Mouse (Mus musculus): ENCODE measurements at regions not wholly inside any gene's neighbourhood (a gene's known extent, or its start where the extent isn't known, plus 50 kb on each side); places are given as distances from the start of the nearest gene placed in this dataset.
A peak's percentile ranks its signal among the peaks of the same experiment; 100 is the strongest.

DNA sequence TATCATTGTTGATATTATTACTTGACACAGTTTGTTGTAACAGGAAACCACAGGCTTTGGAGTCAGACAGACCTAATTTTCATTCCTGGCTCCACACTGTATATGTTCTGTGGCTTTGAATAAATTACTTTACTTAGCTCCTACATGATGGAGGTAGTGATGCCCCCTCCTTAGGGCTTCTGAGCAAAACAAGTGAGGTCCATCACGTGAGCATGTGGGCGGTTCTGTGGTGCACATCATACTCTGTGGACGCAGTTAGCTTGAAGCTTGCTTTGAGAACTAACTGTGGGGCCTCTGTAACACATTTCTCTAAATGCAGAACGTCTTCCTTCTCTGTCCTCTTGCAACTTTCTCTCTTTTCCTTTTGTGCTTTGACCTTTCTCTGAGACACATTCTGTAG is 251.4 kb downstream of the Ccdc91 start:
- Histone ChIP-seq H3K27ac (peak overlapping the region; percentile 44), H3K36me3 (no peaks in the 10 kb centered on the region)
- ATAC-seq (ENCODE audit: insufficient number of reproducible peaks, insufficient read depth, low FRiP score, low TSS enrichment, low read depth): no peak

DNA sequence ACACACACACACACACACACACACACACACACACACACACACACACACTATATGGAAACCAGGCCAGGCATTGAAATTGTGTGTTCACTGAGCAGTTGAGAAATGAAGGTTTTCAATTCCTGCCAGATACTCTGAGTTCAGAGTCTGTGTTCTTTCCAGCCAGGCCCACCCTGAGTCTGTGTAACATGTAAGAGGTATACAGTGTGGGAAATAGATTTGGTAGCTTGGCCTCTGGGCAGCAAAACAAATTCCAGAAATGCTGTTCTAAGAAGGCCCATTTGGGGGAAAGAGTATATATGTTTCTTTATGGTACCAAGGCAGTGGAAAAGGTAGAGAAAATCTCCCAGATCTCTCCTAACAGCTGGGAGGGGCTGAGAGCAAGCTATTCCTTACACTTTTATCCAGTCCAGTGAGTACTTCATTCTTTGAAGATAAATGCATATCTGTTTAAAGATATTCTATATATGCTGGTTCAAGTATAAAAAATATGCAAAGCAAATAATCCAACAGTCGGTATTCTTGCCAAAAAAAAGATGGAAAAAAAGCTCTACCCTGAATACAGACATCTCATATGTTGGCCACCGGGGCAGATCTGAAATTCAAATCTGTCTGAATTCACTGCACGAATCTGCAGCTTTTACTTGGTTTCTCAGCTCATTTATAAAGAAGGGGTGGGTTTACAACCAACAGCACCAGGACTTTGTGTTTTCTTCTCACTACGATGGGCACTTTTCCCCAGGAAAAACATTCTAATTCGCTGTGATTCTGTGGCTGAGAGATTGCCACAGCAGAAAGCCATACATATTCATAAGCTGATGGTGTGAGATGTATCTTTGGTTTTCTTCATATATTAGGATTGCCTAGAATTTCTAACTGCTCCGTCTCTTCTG is 252.3 kb downstream of the Ccdc91 start:
- Histone ChIP-seq H3K4me3 (no peak overlapping the region), H3K9ac (no peak overlapping the region), H3K27ac (peak overlapping the region; percentile 44), H3K4me1 (peaks cover 11% of the 10 kb centered on the region; the same call in 1 of the 2 replicates), H3K27me3 (no peaks in the 10 kb centered on the region), H3K9me3 (no peaks in the 10 kb centered on the region), H3K4me2 (no peak overlapping the region), H3K36me3 (no peaks in the 10 kb centered on the region)
- ATAC-seq (ENCODE audit: insufficient number of reproducible peaks, insufficient read depth, low FRiP score, low TSS enrichment, low read depth): peak; percentile 43; the same call in 1 of the 2 replicates
- WGBS: 57% methylated on average over 6 of the region's 6 CpGs

More for the DNA sequence above, 251.4 kb downstream of the Ccdc91 start:
- Histone ChIP-seq H3K4me2 (no peak overlapping the region), H3K9ac (no peak overlapping the region), H3K9me3 (no peaks in the 10 kb centered on the region), H3K4me3 (no peak overlapping the region), H3K4me1 (peaks cover 11% of the 10 kb centered on the region; the same call in 1 of the 2 replicates), H3K27me3 (no peaks in the 10 kb centered on the region)
- WGBS: 72% methylated on average over 4 of the region's 4 CpGs

DNA sequence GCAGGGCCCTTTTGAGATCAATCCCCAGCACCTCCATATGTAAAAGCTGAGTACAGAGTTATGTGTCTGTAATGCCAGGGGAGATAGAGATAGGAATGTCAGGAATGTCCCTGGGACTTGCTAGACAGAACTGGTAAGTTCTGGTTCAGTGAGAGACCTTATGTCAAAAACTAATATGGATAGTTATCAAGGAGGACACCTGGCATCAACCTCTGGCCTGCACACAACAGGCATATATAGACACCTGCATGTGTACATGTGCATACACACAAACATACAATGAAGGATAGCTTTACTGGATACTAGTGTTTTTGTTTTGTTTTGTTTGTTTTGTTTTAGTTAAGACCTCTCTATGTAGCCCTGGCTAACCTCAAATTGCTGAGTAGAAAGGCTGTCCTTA is 254.1 kb downstream of the Ccdc91 start:
- H3K36me3 ChIP-seq: no peaks in the 10 kb centered on the region
- H3K27me3 ChIP-seq: no peaks in the 10 kb centered on the region
- no peak for ATAC-seq (ENCODE audit: insufficient number of reproducible peaks, insufficient read depth, low FRiP score, low TSS enrichment, low read depth)
- H3K4me1 ChIP-seq: peaks cover 11% of the 10 kb centered on the region; the same call in 1 of the 2 replicates
- H3K4me2 ChIP-seq: no peak overlapping the region
- H3K9ac ChIP-seq: no peak overlapping the region
- H3K27ac ChIP-seq: no peak overlapping the region
- no peaks in the 10 kb centered on the region for H3K9me3 ChIP-seq
- no peak overlapping the region for H3K4me3 ChIP-seq

DNA sequence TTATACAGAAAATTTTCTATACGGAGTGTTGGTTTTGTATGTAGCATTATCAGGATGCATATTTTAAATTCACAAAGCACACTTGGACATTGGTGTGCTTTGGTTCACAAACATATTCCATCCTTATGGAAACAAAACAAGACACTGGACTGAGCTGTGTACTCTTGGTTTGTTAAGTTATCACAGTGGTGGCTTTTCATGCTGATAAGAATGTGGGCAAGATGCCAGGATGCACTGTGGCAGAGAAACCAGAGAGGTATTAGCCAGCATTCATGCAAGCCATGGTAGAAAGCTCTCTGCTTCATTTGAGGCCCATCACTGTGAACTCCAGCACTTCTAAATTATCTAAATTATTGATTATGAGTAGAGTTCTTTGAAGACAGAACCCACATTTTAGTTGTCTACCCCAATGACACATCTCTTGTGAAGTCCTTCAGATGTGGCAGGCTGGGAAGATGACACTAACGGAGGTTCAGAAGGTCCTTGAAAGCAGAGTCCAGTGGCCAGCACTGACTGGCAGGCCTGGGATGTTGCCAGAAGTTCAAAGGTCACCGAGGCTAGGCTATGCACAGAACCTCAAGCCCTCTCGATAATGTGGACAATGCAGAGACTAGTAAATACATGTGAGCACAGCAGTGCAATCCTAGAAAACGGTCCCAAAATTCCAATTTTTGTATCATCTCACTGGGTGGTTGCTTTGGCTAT is 263.1 kb downstream of the Ccdc91 start:
- Histone ChIP-seq H3K36me3 (no peaks in the 10 kb centered on the region), H3K27ac (no peak overlapping the region), H3K9ac (no peak overlapping the region), H3K27me3 (no peaks in the 10 kb centered on the region), H3K4me3 (no peak overlapping the region), H3K9me3 (0 out of 2 replicates have a peak, but pooled peaks cover 4% of the 10 kb centered on the region), H3K4me1 (peaks cover 8% of the 10 kb centered on the region; the same call in 1 of the 2 replicates), H3K4me2 (no peak overlapping the region)
- 88% methylated on average over 5 of the region's 5 CpGs for WGBS
- no peak for ATAC-seq (ENCODE audit: insufficient number of reproducible peaks, insufficient read depth, low FRiP score, low TSS enrichment, low read depth)

DNA sequence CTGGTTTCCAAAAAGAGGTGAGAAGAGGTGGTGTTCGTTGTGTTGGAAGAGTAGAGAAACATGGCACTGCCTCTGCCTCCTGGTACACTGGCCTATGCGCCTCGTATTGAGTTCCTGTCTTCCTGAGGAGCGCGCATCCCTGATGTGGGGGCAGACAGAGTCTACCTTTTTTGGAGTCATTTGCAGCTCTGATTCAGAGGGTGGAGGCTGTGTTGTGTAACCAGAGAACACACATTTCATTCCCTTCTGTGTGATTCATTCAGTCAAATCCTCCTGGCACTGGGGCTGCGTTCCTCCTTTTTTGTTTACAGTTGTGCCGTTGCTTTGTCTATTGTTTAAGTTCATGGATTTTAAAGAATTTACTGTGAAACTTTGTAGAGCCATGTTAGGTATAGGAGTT is 265.8 kb downstream of the Ccdc91 start:
- Histone ChIP-seq H3K27me3 (no peaks in the 10 kb centered on the region), H3K9me3 (0 out of 2 replicates have a peak, but pooled peaks cover 2% of the 10 kb centered on the region), H3K4me3 (no peak overlapping the region), H3K27ac (no peak overlapping the region), H3K4me2 (no peak overlapping the region), H3K9ac (no peak overlapping the region), H3K4me1 (peaks cover 8% of the 10 kb centered on the region; the same call in 1 of the 2 replicates), H3K36me3 (no peaks in the 10 kb centered on the region)
- WGBS: 77% methylated on average over 7 of the region's 7 CpGs
- ATAC-seq (ENCODE audit: insufficient number of reproducible peaks, insufficient read depth, low FRiP score, low TSS enrichment, low read depth): no peak

DNA sequence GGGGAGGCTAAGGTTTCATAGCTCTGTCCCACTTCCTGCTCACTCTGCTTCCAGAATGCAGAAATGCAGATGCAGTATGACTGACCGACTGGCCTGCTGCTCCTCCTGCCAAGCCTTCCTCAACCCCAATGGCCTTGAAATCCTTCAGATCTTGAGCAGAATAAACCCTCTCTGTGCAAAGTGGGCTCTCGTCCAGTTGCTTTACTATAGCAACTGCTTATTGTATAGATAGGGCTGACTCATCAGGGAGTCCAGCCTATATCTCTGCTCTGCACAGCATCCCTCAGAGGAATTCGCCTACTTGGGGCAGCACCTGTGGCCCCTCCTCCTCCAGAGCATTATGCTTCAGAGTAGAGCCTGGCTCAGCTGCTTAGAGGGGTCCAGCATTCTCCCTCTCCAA is 268.5 kb downstream of the Ccdc91 start:
- no peak overlapping the region for H3K4me3 ChIP-seq
- no peak overlapping the region for H3K4me2 ChIP-seq
- no peaks in the 10 kb centered on the region for H3K36me3 ChIP-seq
- 65% methylated on average over 3 of the region's 3 CpGs for WGBS
- ATAC-seq (ENCODE audit: insufficient number of reproducible peaks, insufficient read depth, low FRiP score, low TSS enrichment, low read depth): peak; percentile 44; the same call in 1 of the 2 replicates
- peaks cover 8% of the 10 kb centered on the region; the same call in 1 of the 2 replicates for H3K4me1 ChIP-seq
- H3K27me3 ChIP-seq: no peaks in the 10 kb centered on the region
- no peak overlapping the region for H3K27ac ChIP-seq
- H3K9ac ChIP-seq: no peak overlapping the region
- no peaks in the 10 kb centered on the region for H3K9me3 ChIP-seq

DNA sequence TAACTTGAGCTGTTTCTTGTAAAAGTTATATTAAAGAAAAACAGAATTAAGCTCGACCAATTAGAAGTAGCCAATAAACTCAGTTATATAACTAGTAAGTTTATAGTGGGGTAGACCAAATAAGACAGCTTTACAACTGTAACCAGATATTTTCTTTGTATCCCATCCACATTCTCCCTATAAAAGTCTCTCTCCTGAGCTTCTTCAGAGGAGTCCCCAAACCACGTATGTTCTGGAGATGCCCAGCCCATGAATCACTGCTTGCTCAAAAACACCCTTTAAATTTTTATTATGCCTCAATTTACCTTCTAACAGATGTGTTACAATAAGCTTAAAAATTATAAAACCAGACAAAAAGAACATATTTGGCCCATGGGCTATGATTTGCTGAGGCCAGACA is 270.1 kb downstream of the Ccdc91 start:
- WGBS: 72% methylated on average over 2 of the region's 2 CpGs
- no peaks in the 10 kb centered on the region for H3K36me3 ChIP-seq
- H3K9me3 ChIP-seq: no peaks in the 10 kb centered on the region
- H3K9ac ChIP-seq: no peak overlapping the region
- H3K4me3 ChIP-seq: no peak overlapping the region
- H3K4me2 ChIP-seq: no peak overlapping the region
- no peak for ATAC-seq (ENCODE audit: insufficient number of reproducible peaks, insufficient read depth, low FRiP score, low TSS enrichment, low read depth)
- H3K27ac ChIP-seq: no peak overlapping the region
- H3K27me3 ChIP-seq: no peaks in the 10 kb centered on the region
- H3K4me1 ChIP-seq: peaks cover 3% of the 10 kb centered on the region; the same call in 1 of the 2 replicates

DNA sequence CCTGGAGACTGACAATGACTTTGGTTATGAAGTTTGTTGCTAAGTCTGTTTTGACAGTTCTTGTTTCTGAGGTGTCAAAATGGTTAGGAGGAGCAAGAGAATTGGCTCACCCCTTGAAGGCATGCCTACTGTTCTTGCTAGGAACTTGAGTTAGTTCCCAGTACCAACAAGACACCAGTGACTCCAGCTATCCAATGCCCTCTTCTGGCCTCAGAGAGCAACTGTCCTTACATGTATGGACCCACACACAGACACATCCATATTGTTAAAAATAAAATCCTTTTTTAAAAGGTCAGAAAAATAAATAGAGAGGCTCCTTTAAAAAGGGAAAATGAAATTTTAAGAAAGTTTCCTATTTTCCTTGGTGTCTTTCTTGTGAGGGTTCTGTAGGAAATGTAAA is 272.3 kb downstream of the Ccdc91 start:
- H3K27me3 ChIP-seq: no peaks in the 10 kb centered on the region
- no peaks in the 10 kb centered on the region for H3K36me3 ChIP-seq
- H3K9me3 ChIP-seq: no peaks in the 10 kb centered on the region
- H3K9ac ChIP-seq: no peak overlapping the region
- no peak overlapping the region for H3K4me3 ChIP-seq
- no peaks in the 10 kb centered on the region for H3K4me1 ChIP-seq
- H3K27ac ChIP-seq: no peak overlapping the region
- ATAC-seq (ENCODE audit: insufficient number of reproducible peaks, insufficient read depth, low FRiP score, low TSS enrichment, low read depth): no peak
- H3K4me2 ChIP-seq: no peak overlapping the region

DNA sequence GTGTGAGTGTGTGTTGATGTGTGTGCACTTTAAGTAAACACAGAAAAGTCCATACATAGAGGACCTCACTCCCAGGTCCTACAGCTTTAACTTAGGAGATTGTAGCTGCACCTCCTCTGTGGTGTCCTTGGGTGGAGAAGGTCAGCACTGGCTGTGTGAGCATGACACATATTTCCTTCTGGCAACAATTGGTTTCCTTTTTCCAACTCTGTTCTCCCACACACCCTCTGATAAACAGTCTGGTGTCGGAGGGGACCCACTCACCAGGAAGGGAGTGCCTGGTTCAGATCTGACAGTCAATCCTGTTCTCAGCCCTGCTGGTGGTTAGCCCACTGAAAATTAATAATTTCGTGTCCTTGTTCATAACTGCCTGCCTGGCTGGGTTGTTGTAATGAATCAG is 276.7 kb downstream of the Ccdc91 start:
- Histone ChIP-seq H3K4me2 (no peak overlapping the region), H3K4me3 (no peak overlapping the region), H3K4me1 (peaks cover 10% of the 10 kb centered on the region; the same call in 1 of the 2 replicates), H3K27me3 (peaks cover 6% of the 10 kb centered on the region), H3K36me3 (no peaks in the 10 kb centered on the region), H3K9me3 (no peaks in the 10 kb centered on the region), H3K9ac (no peak overlapping the region), H3K27ac (no peak overlapping the region)
- WGBS: 61% methylated on average over 2 of the region's 2 CpGs
- no peak for ATAC-seq (ENCODE audit: insufficient number of reproducible peaks, insufficient read depth, low FRiP score, low TSS enrichment, low read depth)

DNA sequence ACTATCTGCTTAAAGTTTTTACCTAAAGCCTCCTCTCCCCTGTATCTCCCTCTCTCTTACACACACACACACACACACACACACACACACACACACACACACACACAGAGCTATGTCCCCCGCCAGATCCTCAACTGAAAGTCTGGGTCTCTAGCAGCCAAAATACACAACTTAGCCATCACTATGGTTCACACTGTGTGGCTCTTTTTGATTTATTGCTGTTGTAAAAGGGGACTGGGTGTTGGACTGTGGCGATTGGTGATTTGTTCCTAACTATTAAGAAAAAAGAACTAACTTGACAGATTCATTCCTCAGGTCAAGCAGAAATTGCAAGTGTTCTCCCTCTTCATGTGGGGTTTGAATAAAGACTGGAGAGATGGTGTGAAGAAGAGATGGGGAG is 278.2 kb downstream of the Ccdc91 start:
- no peak overlapping the region for H3K4me2 ChIP-seq
- ATAC-seq (ENCODE audit: insufficient number of reproducible peaks, insufficient read depth, low FRiP score, low TSS enrichment, low read depth): no peak
- H3K9ac ChIP-seq: no peak overlapping the region
- H3K4me1 ChIP-seq: peaks cover 10% of the 10 kb centered on the region; the same call in 1 of the 2 replicates
- no peaks in the 10 kb centered on the region for H3K36me3 ChIP-seq
- no peaks in the 10 kb centered on the region for H3K9me3 ChIP-seq
- WGBS: 86% methylated on average over 2 of the region's 2 CpGs
- H3K27ac ChIP-seq: no peak overlapping the region
- no peak overlapping the region for H3K4me3 ChIP-seq
- peaks cover 6% of the 10 kb centered on the region for H3K27me3 ChIP-seq

DNA sequence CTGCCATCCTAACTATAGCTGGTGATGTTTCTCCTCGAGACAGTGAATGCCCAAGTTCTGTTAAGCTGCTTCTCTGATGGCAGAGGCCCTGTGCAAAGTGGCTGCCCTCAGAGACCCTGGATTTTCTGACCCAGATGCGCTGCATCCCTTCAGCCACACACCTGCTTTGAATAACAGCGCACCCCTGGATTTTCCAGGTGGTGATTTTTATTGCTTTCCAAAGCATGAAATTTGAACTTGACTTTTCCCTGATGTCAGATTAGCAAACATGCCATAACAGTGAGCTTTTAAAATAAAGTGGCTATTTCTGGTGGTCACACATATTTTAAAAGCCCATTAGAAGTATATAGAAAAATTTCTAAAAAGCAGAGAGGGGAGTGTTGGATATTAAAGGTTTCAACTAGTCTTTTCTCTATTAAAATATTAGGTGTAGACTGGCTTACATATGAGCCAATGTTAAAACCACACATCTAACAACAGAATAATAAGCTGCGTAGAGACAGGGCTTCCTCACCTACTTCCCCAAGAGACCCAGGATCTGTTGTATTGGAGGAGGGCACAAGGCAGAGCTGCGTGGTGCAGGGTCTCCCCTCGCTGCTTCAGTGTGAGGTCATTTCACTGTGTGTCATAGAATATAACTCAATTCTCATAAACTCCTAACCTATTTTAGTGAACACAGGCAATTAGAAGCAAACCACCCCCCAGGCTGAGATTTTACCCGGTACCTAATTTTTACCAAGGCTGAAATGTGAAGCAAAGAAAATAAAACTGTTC is 280.3 kb downstream of the Ccdc91 start:
- Histone ChIP-seq H3K9me3 (no peaks in the 10 kb centered on the region), H3K36me3 (no peaks in the 10 kb centered on the region), H3K27ac (no peak overlapping the region), H3K4me2 (no peak overlapping the region; the same call in 1 of the 2 replicates), H3K9ac (no peak overlapping the region), H3K4me3 (no peak overlapping the region), H3K4me1 (peaks cover 10% of the 10 kb centered on the region; the same call in 1 of the 2 replicates), H3K27me3 (peaks cover 10% of the 10 kb centered on the region)
- 38% methylated on average over 7 of the region's 7 CpGs for WGBS
- no peak for ATAC-seq (ENCODE audit: insufficient number of reproducible peaks, insufficient read depth, low FRiP score, low TSS enrichment, low read depth)
